10 mouse cellular contexts compared by ENCODE assay signal in the genomic region with DNA sequence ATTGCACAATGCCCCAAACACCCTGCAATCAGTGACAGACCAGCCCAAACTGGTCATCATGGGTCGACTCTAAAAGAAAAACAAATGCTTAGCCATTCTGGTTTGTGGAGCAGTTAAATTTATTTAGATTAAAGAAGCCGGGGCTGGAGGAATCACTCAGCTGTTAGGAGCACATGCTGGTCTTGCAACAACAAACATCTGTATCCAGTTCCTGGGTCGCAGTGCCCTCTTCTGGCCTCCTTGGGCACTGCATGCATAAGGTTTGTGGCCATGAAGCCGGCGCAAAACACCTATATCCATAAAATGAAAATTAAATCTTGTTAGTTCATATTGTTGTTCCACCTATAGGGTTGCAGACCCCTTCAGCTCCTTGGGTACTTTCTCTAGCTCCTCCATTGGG. TPM values are rescaled to one million over a fixed set of nuclear protein-coding genes. Genes with fewer than 3 reads are reported as not detected.
DNase-seq lines count a peak whose midpoint lies in the region; ATAC-seq and TF ChIP-seq lines count a peak whose summit lies in the region.
"Had no signal": no experiment of that assay in that cellular context is flagged by ENCODE, and none has a peak within 500 bp of the region (broad histone marks: within the 10 kb centered on the region; RNA-seq: fewer than 3 reads in every experiment).

No protein-coding gene starts in this region.

- H3K4me3 ChIP-seq in midbrain, postnatal 0 days (ENCODE audit: low read depth, low read length) = no peak overlapping the region
- H3K4me3 ChIP-seq: erythroblast, embryonic 14.5 days; liver, embryonic 15.5 days had no signal

- no peak overlapping the region for H3K27ac ChIP-seq in midbrain, postnatal 0 days (ENCODE audit: low read depth, low read length)
- H3K27ac ChIP-seq: liver, embryonic 15.5 days had no signal

- H3K36me3 ChIP-seq in midbrain, postnatal 0 days (ENCODE audit: insufficient read depth, low read length) = no peaks in the 10 kb centered on the region
- H3K36me3 ChIP-seq: liver, embryonic 15.5 days had no signal

- WGBS in midbrain, postnatal 0 days = 31% methylated on average over 5 of the region's 5 CpGs

- H3K9ac ChIP-seq in midbrain, postnatal 0 days (replicated peaks; ENCODE audit: low read length, poor library complexity, severe bottlenecking) = no peak overlapping the region
- H3K9ac ChIP-seq: liver, embryonic 15.5 days had no signal

- peak; percentile 71 for TF ChIP-seq CTCF in midbrain, postnatal 0 days (IDR thresholded peaks at IDR 0.05)

- ATAC-seq in midbrain, postnatal 0 days (ENCODE audit: low FRiP score) = no peak

- H3K4me2 ChIP-seq in midbrain, postnatal 0 days (ENCODE audit: low read depth, low read length, poor library complexity, severe bottlenecking) = no peak overlapping the region
- H3K4me2 ChIP-seq: liver, embryonic 15.5 days had no signal

- no peaks in the 10 kb centered on the region for H3K4me1 ChIP-seq in midbrain, postnatal 0 days (ENCODE audit: insufficient read depth, low read length)
- H3K4me1 ChIP-seq: liver, embryonic 15.5 days had no signal

- H3K9me3 ChIP-seq in midbrain, postnatal 0 days (ENCODE audit: low read length) = no peaks in the 10 kb centered on the region
- H3K9me3 ChIP-seq: liver, embryonic 15.5 days had no signal

- peak; percentile 5 to 69 for DNase-seq in heart, adult 18-20 months
- DNase-seq in heart, adult 11 months = no peak
- DNase-seq in 3T3-L1 (ENCODE audit: low read depth, low spot score) = peak; percentile 82
- peak; percentile 72 for DNase-seq in NIH3T3 (ENCODE audit: low read depth)
- peak; percentile 47 to 64 for DNase-seq in cerebellum, postnatal 4 days (ENCODE audit: low spot score in 2 of 2)
- DNase-seq in kidney, postnatal 36 days = peak; percentile 55 to 84
- peak; percentile 14 for DNase-seq in midbrain, postnatal 0 days (ENCODE audit: low spot score)
- DNase-seq in thymus, postnatal 0 days (ENCODE audit: low spot score) = peak; percentile 75

- no peaks in the 10 kb centered on the region for H3K27me3 ChIP-seq in midbrain, postnatal 0 days (ENCODE audit: insufficient read depth, low read length)
- H3K27me3 ChIP-seq: liver, embryonic 15.5 days had no signal

RNA-seq across cellular contexts. Expression of a gene that starts 54.9 kb away (rescaled TPM):
- 100 to 1,000 TPM; 164 to 166 TPM for total RNA-seq in heart, adult 18-20 months (2021)
- 148 and 163 TPM in 2 replicates for total RNA-seq in midbrain, postnatal 0 days (2014; rRNA removed)
- polyA plus RNA-seq in midbrain, postnatal 0 days (2015; fragmentation: Nextera tagmentation; extraction: Ambion mirVana) = 197 and 200 TPM in 2 replicates
- 200 and 204 TPM in 2 replicates for polyA plus RNA-seq in thymus, postnatal 0 days (2015; fragmentation: Nextera tagmentation; extraction: Ambion mirVana)

RNA-seq across cellular contexts. Expression of a gene that starts 57.5 kb away (rescaled TPM):
- total RNA-seq in heart, adult 18-20 months (2021) = 1 to 10 TPM in 1 of 2 experiments, under 1 TPM in 1; 0.67 to 1.1 TPM
- 4.2 and 5.2 TPM in 2 replicates for total RNA-seq in midbrain, postnatal 0 days (2014; rRNA removed)
- polyA plus RNA-seq in midbrain, postnatal 0 days (2015; fragmentation: Nextera tagmentation; extraction: Ambion mirVana) = 2.4 and 3.1 TPM in 2 replicates
- polyA plus RNA-seq in thymus, postnatal 0 days (2015; fragmentation: Nextera tagmentation; extraction: Ambion mirVana) = 12.6 and 14.8 TPM in 2 replicates
